Mouse (Mus musculus) left cerebral cortex, postnatal 36 days (tissue): ENCODE data around the gene Cdk12. TPM values are rescaled to one million over a fixed set of nuclear protein-coding genes. Genes with fewer than 3 reads are reported as not detected.

Source experiments
- DNase-seq, 2 experiments: peaks; one replicate each; pipeline ENCODE4 v3.0.0; 2021 to 2022; ENCODE audit warnings: low spot score in 2 of 2, mixed read lengths in 1 of 2
- intact Hi-C: fragments of 180-260 bp; cut with DNase I; formaldehyde crosslinking; loops from one replicate; pipeline ENCODE4 v1.15.1; 2025
- total RNA-seq, 2 experiments: library from RNA; stranded (reverse); gene quantifications; 2 replicates each; pipeline ENCODE4 v1.2.3; 2021

The Cdk12 gene
- total RNA-seq, 2 experiments from 2014 or later = 34.4 to 44.4 TPM

DNA sequence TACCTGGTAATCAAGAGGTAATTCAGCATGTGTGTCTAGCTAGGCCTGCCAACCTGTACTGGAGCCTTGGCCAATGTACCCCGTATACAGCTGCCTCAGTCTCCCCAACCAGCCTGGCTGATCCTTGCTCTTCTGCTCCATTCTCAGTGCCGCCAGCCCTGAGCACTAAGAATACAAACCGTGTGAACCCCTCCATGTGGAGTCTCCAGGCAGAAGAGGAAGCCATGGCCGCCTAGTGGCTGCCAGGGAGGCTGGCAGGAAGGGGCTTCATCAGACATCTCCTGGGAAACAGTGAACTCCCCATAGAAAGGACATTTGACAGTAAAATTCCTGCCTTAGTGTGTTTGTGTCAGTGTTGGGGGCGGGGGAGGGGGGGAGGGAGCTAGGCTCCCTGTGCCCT lies 93.4 kb downstream of the Cdk12 start:
- intact Hi-C loops = loop anchor here (2.0 kb wide), 1 partner anchor 31 kb away; no protein-coding TSS in a partner anchor

DNA sequence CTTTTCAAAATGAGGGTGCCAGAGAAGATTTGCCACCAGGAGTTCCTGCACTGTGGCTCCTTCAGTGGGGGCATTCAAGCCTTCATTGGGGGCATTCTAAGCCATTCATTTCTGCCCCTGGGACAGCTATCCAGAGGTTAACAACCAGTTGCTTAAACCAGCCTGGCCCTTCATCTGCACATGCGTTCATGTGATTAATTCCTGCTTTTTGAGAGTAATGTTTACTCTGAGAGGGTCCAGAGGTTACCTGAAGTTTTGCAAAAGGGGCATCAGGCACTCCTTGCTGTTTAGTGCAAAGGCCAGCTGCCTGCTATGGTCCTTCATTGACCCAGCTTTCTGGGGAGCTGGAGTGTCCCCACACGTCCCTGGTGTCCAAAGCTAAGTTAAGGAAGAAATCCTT lies 94.1 kb downstream of the Cdk12 start:
- intact Hi-C loops = loop anchor here (2.0 kb wide), 1 partner anchor 32 kb away; no protein-coding TSS in a partner anchor

More for the DNA sequence above, 93.4 kb downstream of the Cdk12 start:
- DNase-seq = peak in 1 of 2 experiments; percentile 48

DNA sequence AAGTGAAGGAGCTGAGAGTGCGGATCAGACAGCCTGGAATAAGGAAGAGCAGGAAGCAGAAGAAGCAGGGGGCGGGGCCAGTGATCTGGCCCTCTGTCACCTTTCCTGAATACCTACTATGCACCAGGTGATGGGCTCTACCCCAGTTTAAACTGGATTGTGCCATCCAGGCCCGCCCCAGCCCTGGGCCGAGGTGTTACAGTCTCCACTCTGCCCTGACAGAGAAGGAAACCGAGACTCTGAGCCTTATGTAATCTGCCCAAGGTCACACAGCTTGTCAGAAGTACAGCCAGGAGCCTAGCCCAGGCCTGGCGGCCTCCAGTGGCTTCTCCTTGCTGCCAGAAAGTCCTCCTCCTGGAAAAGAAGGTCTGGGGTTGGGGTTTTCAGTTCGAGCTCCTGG lies 94.9 kb downstream of the Cdk12 start:
- intact Hi-C loops = loop anchor here (2.0 kb wide), 1 partner anchor 33 kb away; no protein-coding TSS in a partner anchor
- no peak for DNase-seq

More for the DNA sequence above, 94.1 kb downstream of the Cdk12 start:
- no peak for DNase-seq

DNA sequence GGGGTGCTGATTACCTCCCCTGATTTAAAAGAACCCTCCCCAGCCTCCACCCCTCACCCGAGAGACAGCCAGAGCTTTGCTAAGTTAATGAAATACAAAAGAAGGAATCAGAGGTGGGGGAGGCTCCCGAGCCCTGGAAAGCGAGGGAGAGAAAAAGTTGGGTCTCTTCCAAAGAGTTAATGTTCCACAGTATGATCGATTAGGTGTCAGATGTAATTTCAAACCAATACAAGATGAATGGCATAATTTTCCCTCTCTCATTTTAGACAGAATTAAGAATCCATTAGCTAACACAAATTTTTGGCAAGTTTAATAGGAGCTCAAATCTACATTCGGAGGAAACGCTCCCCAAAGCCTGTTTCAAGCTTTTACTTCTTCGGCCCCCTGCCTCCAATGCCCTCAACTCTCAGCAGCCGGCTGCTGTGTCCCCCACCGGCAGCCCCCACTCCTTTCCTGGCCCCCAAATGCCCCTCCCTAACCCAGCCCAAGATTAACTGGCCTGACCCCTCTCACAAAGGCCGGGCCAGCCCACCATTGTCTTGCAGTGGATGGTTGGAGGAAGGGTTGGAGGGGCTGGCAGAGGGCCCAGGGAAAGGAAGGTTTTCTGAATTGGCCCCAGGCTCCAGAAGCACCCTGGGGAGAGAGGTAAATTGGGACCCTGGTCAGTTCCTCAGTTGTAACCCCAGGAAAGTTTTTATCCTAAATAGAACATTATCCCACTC lies 95.8 kb downstream of the Cdk12 start:
- intact Hi-C loops = no loop called here
- no peak for DNase-seq

DNA sequence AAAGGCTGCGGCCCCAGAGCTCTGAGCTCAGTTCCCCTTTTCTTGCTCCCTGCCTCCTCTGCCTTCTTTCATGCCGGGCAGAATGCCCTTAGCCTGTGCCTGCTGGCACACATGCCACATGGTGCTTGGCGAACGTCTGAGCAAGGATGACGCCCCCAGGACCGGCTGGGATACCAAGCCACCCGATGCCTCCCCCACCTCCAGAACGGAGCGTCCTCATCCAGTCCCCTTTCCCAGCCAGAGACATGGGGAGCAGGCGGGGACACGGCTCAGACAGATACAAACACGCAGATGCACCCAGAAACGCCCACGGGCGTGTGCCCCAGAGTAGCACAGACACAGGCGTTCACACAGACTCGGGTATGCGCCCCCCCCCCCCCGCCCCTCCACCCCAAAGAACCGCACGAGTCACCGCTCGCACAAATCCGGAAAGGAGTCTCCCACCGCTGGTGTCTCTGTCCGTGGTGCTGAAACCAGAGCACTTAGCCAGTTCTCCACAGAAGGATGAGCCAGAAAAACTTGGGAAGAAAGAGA lies 111.0 kb downstream of the Cdk12 start:
- DNase-seq = peak; percentile 61 to 85
- intact Hi-C loops = no loop called here

DNA sequence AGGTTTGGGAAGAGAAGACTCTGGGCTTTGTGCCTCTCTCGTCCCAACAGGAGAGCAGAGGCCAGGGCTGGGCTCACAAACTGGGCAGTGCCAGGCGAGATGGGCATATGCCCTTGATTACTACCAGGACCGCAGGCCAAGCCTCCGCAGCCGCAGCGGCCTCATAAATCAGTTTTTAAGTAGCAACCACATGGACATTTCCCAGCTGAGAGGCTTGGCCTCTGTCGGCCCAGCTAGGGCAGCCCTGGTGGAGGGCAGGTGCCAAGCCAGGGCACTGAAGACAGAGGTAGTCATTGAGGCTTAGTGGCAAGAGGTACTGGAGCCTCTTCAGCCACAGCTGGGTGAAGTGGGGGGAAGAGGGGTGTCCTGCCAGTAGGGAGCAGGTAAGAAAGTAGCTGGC lies 114.6 kb downstream of the Cdk12 start:
- DNase-seq = no peak
- intact Hi-C loops = no loop called here

DNA sequence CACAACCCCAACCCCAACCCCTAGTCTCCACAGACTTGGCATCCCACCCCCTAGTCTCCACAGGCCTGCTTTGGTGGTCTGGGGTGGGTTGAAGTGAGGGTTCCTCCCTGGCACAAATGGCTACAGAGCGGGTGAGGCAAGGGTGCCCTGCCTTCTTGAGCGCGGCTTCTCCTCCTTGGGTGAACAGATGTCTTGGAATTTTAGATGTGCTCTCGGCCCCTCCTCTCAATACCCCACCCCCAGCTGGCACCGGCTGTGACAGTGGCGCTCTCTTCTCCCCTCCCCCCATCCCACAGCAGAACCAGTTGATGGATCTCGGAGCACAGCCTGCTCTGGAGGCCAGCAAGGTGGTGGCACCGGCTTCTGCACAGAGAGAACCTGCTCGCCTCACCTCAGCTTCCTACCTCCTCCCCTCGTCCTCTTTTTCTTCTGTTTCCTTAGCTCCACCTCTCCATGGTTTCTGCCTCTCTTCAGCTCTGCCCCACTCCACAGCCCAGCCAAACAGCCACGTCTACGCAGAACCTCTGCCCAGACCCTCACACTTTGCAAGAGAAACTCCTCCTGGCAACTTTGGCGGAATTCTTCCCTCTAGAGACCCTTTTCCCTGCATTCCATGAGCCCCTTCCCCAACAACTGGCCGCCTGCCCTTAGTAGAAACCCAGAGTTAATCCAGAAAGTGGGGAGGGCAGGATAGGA lies 115.7 kb downstream of the Cdk12 start:
- intact Hi-C loops = no loop called here
- no peak for DNase-seq

DNA sequence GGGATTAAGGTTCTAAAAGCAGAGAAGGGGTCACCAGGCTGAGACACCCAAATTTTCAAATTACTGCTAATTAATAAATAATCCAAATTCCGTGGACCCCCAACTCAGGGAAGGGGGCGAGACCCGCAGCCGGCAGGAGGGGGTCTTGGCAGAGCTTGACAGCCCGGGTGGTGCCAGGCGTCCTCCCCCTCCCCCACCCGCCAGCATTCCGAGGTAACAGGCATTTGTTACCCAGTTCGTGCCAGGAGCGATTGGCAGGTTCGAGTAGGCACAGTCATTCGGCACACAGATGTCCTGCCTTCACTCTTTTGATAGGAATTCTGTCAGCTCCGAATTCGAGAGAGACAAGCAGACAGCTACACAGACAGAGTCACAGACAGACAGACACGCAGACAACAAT lies 116.3 kb downstream of the Cdk12 start:
- DNase-seq = no peak
- intact Hi-C loops = no loop called here

DNA sequence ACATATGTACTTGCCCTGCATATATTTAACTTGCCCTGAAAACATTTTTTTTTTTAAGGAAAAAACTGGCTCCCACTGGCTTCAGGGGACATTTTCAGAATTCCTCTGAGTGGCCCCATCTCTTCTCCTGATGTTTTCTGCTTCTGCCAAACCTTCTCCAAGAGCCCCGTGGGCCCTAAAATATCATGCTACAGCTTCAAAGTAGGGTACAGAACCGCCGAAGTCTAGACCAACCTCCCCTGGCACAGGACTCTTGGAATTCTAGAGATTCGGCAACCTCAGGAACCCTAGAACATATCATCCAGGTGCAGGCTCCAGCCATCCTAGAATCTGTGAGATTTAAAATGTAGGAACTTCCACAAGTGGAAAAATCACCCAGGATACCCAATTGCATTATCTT lies 116.7 kb downstream of the Cdk12 start:
- intact Hi-C loops = no loop called here
- no peak for DNase-seq

DNA sequence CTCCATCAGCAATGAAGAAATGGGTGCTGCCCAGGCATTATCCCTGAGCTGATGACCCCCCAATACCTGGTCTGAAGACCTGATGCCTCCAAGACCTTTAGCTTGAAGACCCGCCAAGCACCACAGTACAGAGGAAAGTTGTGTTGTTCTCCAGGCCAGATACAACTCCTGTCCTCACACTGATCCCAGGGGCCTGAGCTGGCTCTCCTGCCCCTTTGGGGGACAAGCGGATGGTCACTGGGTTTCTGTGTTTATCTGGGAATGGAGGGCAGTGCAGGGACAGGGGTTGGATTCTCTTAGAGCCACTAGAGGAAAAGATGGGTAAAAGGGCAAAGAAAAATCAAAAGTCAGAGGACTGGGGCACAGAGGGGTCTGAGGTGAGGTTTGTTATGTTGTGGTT lies 117.1 kb downstream of the Cdk12 start:
- no peak for DNase-seq
- intact Hi-C loops = no loop called here

DNA sequence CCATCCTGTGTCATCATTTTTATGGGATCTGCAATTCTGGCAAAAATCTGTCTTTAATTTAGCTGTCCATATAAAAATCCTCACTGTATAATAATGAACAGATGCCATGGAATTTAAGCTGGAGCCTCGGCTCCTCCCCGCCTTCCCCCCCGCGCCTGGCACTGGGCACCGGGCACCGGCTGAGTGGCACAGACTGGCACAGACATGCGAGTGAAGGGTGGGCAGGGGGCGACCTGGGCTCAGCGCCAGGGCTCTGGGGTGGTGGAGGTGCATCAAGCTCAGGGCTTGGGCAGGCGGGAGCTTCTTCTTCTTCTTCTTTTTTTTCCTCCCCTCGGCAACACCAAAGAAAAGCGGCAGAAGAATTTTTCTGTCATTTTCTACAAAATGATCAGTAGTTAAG lies 117.5 kb downstream of the Cdk12 start:
- DNase-seq = no peak
- intact Hi-C loops = no loop called here

DNA sequence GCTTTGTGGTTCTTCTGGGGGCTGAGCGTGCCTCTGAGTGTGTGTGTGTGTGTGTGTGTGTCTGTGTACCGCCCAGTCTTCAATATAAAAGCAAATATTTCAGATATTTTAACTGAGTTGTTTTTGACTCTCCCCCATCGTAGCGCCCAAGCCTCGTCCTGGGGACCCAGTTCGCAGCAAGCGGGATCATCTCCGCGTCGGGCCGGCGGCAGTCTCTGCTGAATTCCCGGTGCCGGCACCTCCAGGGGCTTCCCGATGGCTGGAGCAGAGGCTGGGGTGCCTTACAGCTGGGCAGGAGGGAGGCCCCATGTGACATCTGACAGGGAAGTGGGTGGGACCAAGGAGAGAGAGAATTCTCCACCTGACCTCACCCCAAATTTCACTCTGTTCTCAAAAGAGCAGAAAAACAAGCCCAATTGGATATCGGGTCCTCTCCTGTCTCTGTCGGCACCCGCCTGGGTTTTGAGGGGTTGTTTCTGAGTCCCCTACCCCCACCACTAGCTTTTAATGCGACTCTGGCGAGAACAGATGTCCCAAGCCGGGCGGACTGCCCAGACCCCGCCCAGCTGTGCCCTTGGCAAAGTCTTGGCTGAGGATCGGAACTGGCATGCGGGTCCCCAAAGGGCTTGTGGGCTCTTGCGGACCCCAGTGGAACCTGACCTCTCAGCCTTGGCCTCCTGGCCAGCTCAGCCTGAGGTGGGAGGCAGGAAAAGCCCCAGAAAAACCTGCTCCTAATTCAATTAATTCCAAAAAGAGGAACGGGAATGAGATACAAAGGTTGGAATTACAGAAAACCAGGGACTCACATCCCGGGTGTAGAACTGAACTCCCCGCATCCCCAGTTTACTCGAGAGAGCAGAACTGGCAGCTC lies 118.2 kb downstream of the Cdk12 start:
- intact Hi-C loops = no loop called here
- DNase-seq = peak in 1 of 2 experiments; percentile 41

DNA sequence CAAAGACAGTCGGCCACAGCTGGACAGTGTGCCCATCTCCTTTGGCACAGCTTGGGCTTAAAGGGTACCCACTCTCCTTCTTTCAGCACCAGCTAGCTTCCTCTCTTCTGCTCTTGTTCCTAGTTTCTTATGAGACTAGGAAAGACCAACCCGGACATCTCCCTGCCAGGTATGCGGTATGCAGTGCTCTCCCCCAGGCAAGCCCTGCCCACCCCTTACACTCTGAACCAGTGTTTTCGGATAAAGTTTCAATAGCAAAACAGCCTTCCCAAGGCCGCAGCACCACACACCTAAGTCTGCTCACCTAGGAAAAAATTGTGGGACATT lies 118.8 kb downstream of the Cdk12 start:
- intact Hi-C loops = no loop called here
- DNase-seq = no peak

DNA sequence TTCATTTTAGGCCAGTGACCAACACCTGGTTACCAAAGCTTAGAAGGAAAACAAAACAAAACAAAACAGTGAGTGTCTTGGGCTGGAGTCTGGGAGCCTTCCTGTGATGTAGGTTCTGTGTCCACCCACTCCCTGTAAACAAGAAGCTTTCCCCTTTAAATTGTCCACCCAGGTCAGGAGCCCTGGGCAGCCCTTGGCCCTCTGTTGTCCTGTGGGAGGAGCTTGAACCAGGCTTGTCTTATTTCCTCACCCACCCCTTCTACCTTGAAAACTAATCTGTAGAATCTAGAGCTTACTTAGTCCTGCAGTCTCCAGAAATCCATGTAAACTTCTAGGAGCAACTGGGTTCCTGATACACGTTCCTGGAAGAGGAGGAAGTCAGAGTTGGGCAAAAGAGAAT lies 119.3 kb downstream of the Cdk12 start:
- intact Hi-C loops = no loop called here
- DNase-seq = no peak

DNA sequence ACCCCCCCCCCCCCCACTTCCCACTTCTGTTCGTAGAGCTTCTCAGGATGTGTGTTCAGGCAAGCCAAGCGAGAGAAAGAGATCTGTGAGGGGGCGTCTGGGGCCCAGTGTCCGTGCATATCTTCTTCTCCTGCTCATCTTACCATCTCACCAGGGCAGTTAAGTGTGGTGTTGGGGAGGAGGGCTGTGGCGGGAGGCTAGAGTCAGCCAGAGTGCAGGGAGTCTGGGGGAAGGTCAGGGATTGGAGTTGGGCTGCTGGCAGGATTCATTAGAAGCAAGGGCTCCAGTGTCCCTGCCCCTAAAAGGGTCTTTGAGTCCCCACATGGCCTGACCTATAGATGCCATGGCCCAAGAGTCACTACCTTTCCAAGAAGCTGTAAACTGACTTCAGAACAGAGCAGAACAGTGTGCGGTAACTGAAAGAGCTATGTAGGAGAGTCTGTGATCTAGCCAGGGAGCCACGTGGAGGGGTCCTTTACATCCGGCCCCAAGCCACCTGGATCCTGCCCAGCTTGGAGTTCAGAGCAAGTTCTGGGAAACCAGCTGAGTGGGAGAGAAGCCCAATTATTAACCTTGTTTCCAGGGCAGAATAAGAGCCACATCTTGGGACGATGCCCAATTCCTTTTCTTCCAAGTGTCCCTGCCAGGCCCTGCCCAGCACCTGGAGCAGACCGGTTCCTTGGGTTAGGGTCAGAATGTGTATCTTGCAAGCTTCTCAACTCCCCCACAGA lies 120.4 kb downstream of the Cdk12 start:
- intact Hi-C loops = no loop called here
- DNase-seq = no peak

DNA sequence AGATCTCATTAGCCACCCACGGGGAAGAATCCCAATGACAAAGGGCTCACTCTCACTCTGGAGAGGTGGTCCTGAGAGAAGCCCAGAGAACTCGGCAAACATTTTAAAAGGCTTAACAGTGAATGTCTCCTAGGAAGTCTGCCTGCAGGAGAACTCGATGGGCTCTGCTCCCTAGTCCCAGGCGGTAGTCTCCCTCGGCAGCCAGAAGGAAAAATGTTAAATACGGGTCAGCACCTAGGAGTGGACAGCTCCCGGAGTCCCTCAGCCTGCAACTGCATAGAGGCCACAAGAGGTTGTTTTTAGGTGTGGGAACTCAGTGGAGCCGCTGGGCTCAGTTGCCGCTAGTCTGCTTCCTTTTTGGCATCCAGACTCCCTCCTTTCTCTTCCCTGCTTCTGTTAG lies 121.1 kb downstream of the Cdk12 start:
- intact Hi-C loops = no loop called here
- no peak for DNase-seq

DNA sequence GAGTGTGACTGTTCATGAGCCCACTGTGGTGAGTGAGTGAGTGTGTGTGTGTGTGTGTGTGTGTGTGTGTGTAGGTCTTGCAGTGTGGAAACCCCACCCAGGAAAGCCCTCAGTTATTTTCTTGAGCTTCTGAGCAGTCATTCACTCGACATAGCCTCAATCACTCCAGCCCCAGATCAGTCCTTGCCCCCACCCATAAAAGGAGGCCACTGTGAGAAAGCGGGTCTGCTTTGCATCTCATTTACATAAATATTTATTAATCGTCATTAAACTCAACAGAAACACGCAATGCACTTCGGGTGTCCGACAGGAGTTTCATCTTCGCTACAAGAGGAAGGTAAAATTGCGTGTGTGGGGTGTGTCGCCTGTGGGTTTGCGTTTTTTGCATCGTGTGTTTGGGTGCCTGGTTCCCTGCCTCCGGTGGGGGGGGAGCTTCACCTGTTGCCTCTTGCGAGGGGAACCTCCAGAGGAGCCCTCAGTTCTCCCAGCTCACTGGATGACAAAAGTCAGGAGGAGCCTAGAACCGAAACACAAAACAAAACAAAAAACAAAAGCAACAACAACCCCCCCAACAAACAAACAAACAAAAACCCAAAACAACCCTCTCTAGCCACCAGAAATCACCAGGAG lies 122.4 kb downstream of the Cdk12 start:
- no peak for DNase-seq
- intact Hi-C loops = no loop called here

DNA sequence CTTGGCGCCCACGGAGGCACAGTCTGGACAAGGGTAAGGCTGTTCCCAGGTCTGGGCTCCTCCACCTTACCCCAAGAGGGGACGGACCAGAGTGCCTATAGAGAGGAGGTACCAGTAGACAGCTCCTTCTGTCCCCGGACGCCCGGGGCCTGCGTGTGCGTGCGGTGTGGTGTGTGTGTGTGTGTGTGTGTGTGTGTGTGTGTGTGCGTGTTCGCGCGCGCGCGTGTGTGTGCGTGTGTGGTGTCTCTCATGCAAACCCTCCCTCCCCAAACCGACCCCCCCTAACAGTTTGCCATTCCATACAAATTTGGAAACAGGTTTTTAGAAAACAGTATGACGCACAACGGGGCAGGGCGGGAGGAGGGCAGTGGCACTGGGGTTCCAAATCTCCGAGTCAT lies 123.0 kb downstream of the Cdk12 start:
- intact Hi-C loops = no loop called here
- DNase-seq = no peak

DNA sequence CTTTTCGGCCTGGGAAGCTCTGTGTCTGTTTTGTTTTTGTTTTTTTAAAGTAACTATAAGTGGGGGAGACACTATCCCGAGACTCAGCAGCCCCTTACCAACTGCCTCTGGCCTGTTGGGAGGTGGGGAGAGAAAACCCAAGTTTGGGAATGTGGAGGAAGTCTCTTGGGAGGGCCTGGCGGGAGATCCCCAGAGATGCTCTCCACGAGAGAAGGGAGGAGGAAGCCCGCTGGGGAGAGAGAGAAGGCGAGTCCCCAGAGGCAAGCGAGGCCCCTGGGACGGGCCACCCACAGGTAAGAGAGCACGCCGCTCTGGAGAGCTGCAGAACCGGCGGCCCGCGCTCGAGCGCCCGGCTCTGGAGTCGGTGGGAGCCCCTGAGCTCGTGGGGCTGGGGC lies 123.9 kb downstream of the Cdk12 start:
- intact Hi-C loops = no loop called here
- no peak for DNase-seq
